Mouse (Mus musculus) cerebral cortex, adult 2 months (tissue): Measurements from ENCODE around the gene Homer1.

Source experiments
- WGBS: fragments of 180-500 bp; shearing (Covaris S2); methylation state at CpG from one replicate; pipeline ENCODE4 v1.1.7; 2018; 5-methylcytosine and 5-hydroxymethylcytosine counted together

Gene Homer1

DNA sequence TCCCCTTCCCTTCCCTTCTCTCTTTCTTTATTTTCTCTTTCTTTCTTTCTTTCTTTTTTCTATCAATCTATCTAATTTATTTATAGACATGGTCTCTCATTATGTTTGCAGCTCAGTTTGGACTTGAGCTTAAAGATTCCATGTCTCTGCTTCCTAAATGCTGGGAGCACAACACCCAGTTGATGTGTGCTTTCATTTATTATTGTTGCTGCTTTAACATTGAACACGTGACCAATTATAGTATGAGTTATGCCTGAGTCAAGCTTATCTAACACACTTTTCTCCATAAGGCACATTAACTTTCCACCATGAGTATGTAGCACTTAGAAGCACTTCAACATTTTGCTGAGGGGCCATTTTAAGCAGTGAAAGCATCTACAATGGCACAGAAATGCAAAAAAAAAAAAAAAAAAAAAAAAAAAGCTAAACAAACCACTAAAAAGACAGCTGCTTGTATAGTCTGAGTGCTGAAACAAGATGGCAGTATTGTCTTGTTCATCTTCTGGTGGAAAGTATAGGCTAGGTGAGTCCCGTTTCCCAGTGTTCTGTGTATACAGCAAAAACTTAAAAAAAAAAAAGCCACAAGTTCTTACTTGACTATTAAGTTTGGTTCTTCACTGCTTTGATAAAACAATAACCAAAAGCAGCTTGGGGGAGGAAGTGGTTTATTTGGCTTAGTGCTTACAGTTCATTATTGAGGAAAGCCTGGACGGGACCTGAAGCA lies 41.3 kb downstream of the Homer1 start:
- 62% methylated on average over 3 of the region's 3 CpGs for WGBS

- WGBS, result 60% methylated on average over 5 of the region's 5 CpGs
Measured at GRCm38 (mm10) chr13:93342641-93343040, 43.2 kb downstream of the Homer1 start.

DNA sequence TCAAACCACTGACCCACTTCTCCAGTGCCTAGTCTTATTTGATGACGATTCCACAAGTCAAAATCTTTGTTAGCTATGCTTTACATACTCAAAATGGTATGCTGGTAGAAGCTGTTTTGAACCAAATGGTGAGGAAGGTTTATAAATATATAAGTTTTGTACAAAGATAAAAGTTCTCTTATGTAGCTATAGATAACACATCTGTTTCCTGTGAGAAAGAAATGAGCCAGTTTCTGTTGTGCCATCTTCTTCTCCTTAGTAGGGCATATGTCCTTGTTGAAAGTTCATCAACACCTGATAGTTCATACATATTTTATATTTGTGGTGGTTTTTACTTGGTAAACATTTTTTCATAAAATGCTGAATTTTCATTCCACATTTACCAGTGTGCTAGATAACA lies 45.0 kb downstream of the Homer1 start:
- 47% methylated on average over 1 of the region's 1 CpGs for WGBS

- WGBS, result 82% methylated on average over 3 of the region's 3 CpGs
Measured at GRCm38 (mm10) chr13:93345854-93346253, 46.4 kb downstream of the Homer1 start.

DNA sequence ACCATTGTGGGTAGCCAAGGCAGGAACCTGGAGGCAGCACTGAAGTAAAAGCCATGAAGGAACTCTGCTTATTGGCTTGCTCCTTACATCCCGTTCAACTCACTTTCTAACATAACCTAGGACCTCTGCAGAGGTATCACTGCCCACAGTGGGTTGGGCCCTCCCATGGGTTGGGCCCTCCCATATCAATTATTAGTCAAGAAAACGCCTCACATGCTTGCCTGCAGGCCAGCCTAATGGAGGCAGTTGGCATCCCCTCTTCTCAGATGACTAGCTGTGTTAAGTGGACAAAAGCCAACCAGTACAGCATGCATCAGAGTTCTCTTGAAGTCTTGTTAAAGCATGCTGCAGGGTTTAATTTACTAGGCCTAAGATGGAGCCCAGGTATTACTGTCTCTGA lies 52.6 kb downstream of the Homer1 start:
- WGBS, result 65% methylated on average over 2 of the region's 2 CpGs

GRCm38 (mm10) chr13:93354420-93355278 lies 55.2 kb downstream of the Homer1 start:
- 65% methylated on average over 7 of the region's 7 CpGs for WGBS

GRCm38 (mm10) chr13:93355279-93355587 lies 55.8 kb downstream of the Homer1 start:
- WGBS, result 55% methylated on average over 6 of the region's 6 CpGs

DNA sequence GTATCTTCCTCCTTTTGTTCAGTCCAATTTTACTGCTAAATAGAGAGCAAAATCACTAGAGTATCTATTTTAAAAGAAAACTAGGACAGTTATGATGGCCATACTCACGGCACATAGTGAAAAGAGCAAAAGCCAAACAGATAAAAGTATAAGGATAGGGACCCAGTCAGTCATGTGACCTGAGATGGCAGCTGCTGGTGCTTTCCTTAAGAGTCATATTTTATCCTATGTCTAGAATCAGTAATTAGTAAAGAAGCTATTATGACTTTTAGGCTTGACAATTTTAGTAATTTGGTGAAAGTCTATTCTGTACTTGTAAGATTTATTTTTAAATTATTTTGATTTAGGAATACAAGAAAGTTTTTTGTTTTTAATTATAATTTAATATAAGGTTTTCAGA lies 59.1 kb downstream of the Homer1 start:
- 54% methylated on average over 1 of the region's 1 CpGs for whole genome bisulfite sequencing

DNA sequence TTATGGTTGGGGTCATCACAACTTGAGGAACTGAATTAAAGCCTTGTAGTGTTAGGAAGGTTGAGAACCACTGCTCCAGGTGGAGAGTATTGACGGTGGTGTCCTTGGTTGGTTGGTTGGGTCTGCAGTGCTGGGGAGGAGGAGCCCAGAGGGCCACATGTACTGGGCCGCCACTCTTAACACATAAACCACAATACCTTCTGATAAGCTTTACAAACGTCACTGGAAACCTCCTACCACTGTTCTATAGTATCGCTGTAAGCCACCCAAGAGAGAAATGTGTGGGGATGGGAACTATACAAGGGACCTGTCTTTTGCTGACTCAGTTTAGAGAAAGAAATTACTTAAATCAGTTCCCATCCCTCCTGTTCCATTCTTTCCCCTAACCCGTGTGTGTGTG lies 68.1 kb downstream of the Homer1 start:
- WGBS, result 86% methylated on average over 5 of the region's 5 CpGs

GRCm38 (mm10) chr13:93368812-93369584 lies 69.6 kb downstream of the Homer1 start:
- WGBS, result 57% methylated on average over 7 of the region's 7 CpGs

GRCm38 (mm10) chr13:93374457-93374856 lies 75.0 kb downstream of the Homer1 start:
- 87% methylated on average over 5 of the region's 5 CpGs for WGBS

DNA sequence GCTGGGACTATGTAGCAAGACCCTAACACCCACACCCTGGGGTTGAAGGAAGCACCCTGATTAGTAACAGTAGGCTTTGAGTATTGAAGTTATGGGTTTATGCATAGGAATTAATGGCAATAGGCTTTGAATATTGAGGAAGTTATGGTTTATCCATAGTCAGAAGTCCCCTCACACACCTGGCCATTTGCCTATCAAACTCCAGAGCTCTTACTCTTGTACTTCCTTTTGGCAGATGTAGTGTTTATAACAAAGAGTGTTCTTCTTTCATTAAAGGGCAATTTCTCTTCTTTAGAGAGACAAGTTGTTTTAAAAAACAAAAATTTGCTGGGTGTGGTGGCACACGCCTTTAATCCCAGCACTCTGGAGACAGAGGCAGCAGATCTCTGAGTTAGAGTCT lies 79.1 kb downstream of the Homer1 start:
- 84% methylated on average over 1 of the region's 1 CpGs for WGBS

DNA sequence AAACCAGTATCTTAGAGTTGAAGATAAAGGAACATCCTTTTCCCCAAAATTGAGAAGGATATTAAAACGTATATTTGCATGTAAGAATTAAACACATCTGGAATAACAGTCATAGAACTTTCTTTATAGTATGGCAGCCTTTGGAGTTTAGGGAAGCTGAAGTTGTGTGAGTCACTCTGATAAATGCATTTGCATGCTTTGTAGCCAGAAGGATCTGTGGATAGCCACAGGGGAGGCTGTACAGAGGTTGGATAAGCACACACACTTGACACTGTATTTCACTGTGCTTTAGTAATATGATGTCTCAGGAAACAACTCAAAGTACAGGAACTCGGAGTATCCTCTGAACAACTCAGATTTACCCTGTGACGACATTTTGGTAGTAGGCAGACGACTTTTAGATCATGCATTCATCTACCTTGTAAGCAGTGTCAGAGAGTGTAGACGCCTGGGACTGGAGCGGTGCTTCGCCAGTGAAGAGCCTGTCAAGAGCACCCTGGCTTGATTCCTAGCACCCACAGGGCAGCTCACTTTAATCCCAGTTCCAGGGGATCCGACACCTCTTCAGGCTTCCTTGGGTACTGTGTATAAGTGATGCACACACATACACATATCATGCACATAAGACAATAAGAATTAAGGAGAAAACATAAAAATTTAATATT lies 81.1 kb downstream of the Homer1 start:
- 84% methylated on average over 8 of the region's 8 CpGs for WGBS

DNA sequence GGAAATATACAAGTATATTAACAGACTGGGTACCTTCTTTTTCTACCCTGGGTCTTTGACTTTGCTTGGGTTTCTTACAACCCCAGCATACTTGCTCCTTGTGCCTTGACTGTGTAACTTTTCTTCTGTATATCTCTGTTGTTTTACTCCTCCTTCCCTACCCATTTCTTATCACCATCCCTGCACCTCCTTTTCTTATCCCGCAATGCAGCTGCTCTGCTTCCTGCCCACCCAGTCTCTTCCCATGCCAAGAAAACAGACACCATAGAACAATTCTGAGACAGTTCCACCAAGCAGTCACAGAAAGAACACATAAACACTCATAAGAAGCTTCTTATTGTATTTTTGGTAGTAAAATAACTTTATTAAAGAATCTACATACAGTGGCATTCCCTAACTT lies 81.9 kb downstream of the Homer1 start:
- 32% methylated on average over 1 of the region's 1 CpGs for WGBS

- 96% methylated on average over 5 of the region's 5 CpGs for WGBS
Measured at GRCm38 (mm10) chr13:93383092-93383491, 83.7 kb downstream of the Homer1 start.

GRCm38 (mm10) chr13:93383620-93384019 lies 84.2 kb downstream of the Homer1 start:
- 82% methylated on average over 2 of the region's 2 CpGs for WGBS

GRCm38 (mm10) chr13:93384481-93384880 lies 85.0 kb downstream of the Homer1 start:
- 87% methylated on average over 1 of the region's 1 CpGs for WGBS

DNA sequence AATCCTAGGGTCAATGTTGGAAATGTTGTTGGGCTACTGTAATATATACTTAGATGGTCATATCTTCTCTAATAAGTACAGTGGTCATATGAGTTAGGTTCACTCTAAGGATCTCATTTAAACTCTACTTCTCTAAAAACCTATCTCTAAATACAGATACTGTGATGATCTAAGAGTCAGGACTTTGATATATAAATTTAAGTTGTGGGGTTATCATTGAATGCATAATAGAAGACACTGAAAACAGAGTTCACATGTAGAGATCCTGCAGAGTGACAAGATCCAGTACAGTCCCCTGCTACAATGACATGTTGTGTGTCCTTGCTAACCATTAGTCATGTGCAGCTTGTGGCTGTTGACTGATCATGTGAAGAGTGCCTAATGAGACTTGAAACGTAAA lies 85.7 kb downstream of the Homer1 start:
- WGBS, result 72% methylated on average over 1 of the region's 1 CpGs

DNA sequence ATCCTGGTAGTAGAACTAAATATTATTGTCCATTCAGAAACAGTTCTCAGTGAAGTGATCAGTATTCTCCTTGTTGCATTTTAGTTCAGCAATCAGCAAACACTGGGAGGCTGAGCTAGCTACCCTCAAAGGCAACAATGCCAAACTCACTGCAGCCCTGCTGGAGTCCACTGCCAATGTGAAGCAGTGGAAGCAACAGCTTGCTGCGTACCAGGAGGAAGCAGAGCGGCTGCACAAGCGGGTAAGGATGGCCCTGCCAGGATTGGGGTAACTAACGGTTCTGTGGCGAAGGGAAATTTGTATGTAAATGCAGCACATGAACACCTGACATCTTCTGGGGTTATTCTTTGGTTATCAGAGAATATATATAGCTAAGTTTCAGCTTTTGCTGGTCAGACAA lies 88.0 kb downstream of the Homer1 start:
- WGBS, result 57% methylated on average over 5 of the region's 5 CpGs

GRCm38 (mm10) chr13:93388594-93389241 lies 89.3 kb downstream of the Homer1 start:
- 52% methylated on average over 7 of the region's 7 CpGs for WGBS

DNA sequence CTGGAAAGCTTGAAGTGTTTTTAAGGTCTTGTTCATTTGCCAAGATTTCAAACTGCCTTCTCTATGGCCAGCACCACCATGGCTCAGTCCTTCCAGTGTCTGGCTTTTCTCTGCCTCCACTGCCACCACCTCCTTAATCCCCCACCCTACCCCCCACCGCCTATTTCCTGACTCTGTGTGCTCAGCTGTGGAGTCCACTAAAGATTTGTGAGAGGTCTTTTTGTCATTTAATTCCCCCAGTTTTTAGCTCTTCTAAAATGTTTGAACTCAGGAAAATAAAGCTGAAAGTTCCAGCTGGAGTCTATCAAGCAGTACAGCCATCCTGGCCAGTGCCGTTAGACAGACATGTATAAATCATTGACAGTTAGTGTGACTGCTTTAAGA lies 89.8 kb downstream of the Homer1 start:
- WGBS, result 54% methylated on average over 2 of the region's 2 CpGs
